Mouse (Mus musculus): ENCODE measurements at regions not wholly inside any gene's neighbourhood (a gene's known extent, or its start where the extent isn't known, plus 50 kb on each side); places are given as distances from the start of the nearest gene placed in this dataset.
A peak's percentile ranks its signal among the peaks of the same experiment; 100 is the strongest.

DNA sequence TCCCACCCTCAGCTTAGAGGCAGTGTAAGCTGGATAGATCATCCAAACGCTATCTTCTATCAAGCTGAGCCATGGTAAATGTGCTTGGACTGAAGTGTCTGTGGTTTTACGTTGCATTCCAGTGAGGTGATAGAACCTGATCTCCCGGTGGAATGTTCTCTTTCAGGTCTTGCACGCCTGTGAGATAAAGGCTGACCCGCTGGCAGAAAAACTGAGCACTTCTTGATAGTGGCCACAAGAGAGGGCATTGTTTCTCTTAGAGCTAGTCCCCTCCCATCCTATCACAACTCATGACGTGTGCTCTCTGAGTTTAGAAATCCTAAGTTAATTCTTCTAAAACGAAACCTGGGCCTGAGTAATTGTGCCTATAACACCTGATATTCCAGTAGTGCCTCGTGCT lies 149.1 kb upstream of the Ccn2 start:
- Histone ChIP-seq H3K27ac (no peak overlapping the region), H3K27me3 (ENCODE audit: control insufficient read depth, insufficient read depth, low read length) (no peaks in the 10 kb centered on the region), H3K79me2 (replicated peaks; ENCODE audit: control insufficient read depth, insufficient read depth, low read length) (no peaks in the 10 kb centered on the region), H3K36me3 (ENCODE audit: control insufficient read depth, insufficient read depth, low read length) (peaks cover 3% of the 10 kb centered on the region; the same call in 1 of the 2 replicates), H3K4me1 (ENCODE audit: control insufficient read depth, insufficient read depth, low read length) (peaks cover 4% of the 10 kb centered on the region), H3K9ac (ENCODE audit: low read depth, low read length) (no peak overlapping the region), H3K4me3 (no peak overlapping the region)
- 51% methylated on average over 8 of the region's 8 CpGs for WGBS
- intact Hi-C loops (cut with DNase I), result no loop called here
- no peak for TF ChIP-seq CTCF (IDR thresholded peaks at IDR 0.05)
- TF ChIP-seq POLR2A (IDR thresholded peaks at IDR 0.05; ENCODE audit: insufficient read depth, low read depth, low read length), result no peak
- no peak for TF ChIP-seq EP300 (IDR thresholded peaks at IDR 0.05; ENCODE audit: insufficient read depth, low read depth, low read length)
- DNase-seq, result no peak

GRCm38 (mm10) chr10:24447135-24447534 lies 148.1 kb upstream of the Ccn2 start:
- TF ChIP-seq POLR2A (IDR thresholded peaks at IDR 0.05; ENCODE audit: insufficient read depth, low read depth, low read length), result no peak
- no peak for TF ChIP-seq CTCF (IDR thresholded peaks at IDR 0.05)
- TF ChIP-seq EP300 (IDR thresholded peaks at IDR 0.05; ENCODE audit: insufficient read depth, low read depth, low read length), result no peak
- Histone ChIP-seq H3K27me3 (ENCODE audit: control insufficient read depth, insufficient read depth, low read length) (no peaks in the 10 kb centered on the region), H3K79me2 (replicated peaks; ENCODE audit: control insufficient read depth, insufficient read depth, low read length) (no peaks in the 10 kb centered on the region), H3K4me3 (no peak overlapping the region), H3K9ac (ENCODE audit: low read depth, low read length) (no peak overlapping the region), H3K27ac (peak overlapping the region; percentile 71), H3K4me1 (ENCODE audit: control insufficient read depth, insufficient read depth, low read length) (peaks cover 4% of the 10 kb centered on the region), H3K36me3 (ENCODE audit: control insufficient read depth, insufficient read depth, low read length) (peaks cover 3% of the 10 kb centered on the region; the same call in 1 of the 2 replicates)
- peak; percentile 30 to 44 for DNase-seq
- 61% methylated on average over 6 of the region's 6 CpGs for WGBS
- intact Hi-C loops (cut with DNase I), result no loop called here

DNA sequence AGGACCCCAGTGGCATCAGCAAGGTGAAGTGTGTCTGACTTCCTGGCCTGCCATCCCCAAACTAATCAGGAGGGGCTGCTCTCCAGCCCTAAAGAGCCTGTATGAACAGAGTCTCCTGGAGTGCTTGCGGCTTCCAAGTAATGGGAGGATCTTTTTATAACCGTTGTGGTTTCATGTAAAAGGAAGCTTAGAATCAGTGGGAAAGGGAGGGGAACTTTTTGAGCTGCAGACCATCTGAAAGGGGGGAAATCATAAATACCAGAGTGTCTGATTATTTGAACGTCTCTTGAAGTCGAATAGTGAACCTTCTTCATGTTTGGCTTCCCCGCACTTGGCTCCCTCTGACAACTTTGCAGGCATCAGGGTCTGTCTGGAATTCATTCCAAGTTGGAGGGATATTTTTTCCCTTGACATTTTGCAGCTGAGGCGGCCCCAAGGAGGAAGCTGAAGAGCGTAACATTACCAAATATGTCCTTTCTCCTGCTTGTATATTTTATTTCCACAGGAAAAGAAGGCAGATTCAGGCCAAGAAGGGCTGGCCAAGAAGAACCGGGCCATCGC lies 147.2 kb upstream of the Ccn2 start:
- Histone ChIP-seq H3K9ac (ENCODE audit: low read depth, low read length) (no peak overlapping the region), H3K27ac (peak overlapping the region; percentile 71), H3K4me1 (ENCODE audit: control insufficient read depth, insufficient read depth, low read length) (peaks cover 4% of the 10 kb centered on the region), H3K27me3 (ENCODE audit: control insufficient read depth, insufficient read depth, low read length) (no peaks in the 10 kb centered on the region), H3K79me2 (replicated peaks; ENCODE audit: control insufficient read depth, insufficient read depth, low read length) (no peaks in the 10 kb centered on the region), H3K36me3 (ENCODE audit: control insufficient read depth, insufficient read depth, low read length) (peaks cover 3% of the 10 kb centered on the region; the same call in 1 of the 2 replicates), H3K4me3 (no peak overlapping the region)
- DNase-seq, result peak; percentile 33 to 56
- WGBS, result 27% methylated on average over 9 of the region's 9 CpGs
- intact Hi-C loops (cut with DNase I), result no loop called here
- no peak for TF ChIP-seq CTCF (IDR thresholded peaks at IDR 0.05)
- TF ChIP-seq POLR2A (IDR thresholded peaks at IDR 0.05; ENCODE audit: insufficient read depth, low read depth, low read length), result no peak
- no peak for TF ChIP-seq EP300 (IDR thresholded peaks at IDR 0.05; ENCODE audit: insufficient read depth, low read depth, low read length)

DNA sequence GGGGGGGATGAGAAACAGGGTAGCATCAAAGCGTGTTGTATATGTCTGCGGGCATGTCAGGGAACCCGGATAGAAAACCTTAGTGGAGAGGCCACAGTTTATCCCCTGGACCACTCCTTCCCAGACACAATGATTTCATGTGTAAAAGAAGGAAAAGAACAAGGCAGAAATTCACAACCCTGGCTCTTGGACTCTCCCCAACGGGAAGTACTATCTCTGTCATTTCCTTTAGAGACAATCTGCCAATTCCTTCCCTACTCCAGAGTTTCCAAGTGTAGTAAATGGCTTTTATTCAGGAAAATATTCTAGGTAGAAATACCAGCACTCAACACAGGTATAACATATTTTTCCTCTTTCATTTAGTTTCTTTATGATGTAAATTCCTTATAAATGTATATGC lies 141.7 kb upstream of the Ccn2 start:
- TF ChIP-seq EP300 (IDR thresholded peaks at IDR 0.05; ENCODE audit: insufficient read depth, low read depth, low read length) (no peak), POLR2A (IDR thresholded peaks at IDR 0.05; ENCODE audit: insufficient read depth, low read depth, low read length) (no peak), CTCF (IDR thresholded peaks at IDR 0.05) (no peak)
- Histone ChIP-seq H3K4me1 (ENCODE audit: control insufficient read depth, insufficient read depth, low read length) (no peaks in the 10 kb centered on the region), H3K27ac (no peak overlapping the region), H3K4me3 (no peak overlapping the region), H3K79me2 (replicated peaks; ENCODE audit: control insufficient read depth, insufficient read depth, low read length) (no peaks in the 10 kb centered on the region), H3K27me3 (ENCODE audit: control insufficient read depth, insufficient read depth, low read length) (no peaks in the 10 kb centered on the region), H3K36me3 (ENCODE audit: control insufficient read depth, insufficient read depth, low read length) (no peaks in the 10 kb centered on the region), H3K9ac (ENCODE audit: low read depth, low read length) (no peak overlapping the region)
- 34% methylated on average over 4 of the region's 4 CpGs for WGBS
- DNase-seq, result no peak
- intact Hi-C loops (cut with DNase I), result no loop called here

GRCm38 (mm10) chr10:24458667-24459066 lies 136.6 kb upstream of the Ccn2 start:
- no peak overlapping the region for H3K9ac ChIP-seq (ENCODE audit: low read depth, low read length)
- H3K27me3 ChIP-seq (ENCODE audit: control insufficient read depth, insufficient read depth, low read length), result no peaks in the 10 kb centered on the region
- no peak overlapping the region for H3K4me3 ChIP-seq
- intact Hi-C loops (cut with DNase I), result no loop called here
- TF ChIP-seq EP300 (IDR thresholded peaks at IDR 0.05; ENCODE audit: insufficient read depth, low read depth, low read length) (no peak), CTCF (IDR thresholded peaks at IDR 0.05) (no peak), POLR2A (IDR thresholded peaks at IDR 0.05; ENCODE audit: insufficient read depth, low read depth, low read length) (no peak)
- 57% methylated on average over 2 of the region's 2 CpGs for WGBS
- DNase-seq, result peak in 1 of 2 experiments; percentile 11
- H3K79me2 ChIP-seq (replicated peaks; ENCODE audit: control insufficient read depth, insufficient read depth, low read length), result no peaks in the 10 kb centered on the region; the same call in 1 of the 2 replicates
- H3K27ac ChIP-seq, result no peak overlapping the region
- no peaks in the 10 kb centered on the region for H3K36me3 ChIP-seq (ENCODE audit: control insufficient read depth, insufficient read depth, low read length)
- H3K4me1 ChIP-seq (ENCODE audit: control insufficient read depth, insufficient read depth, low read length), result no peaks in the 10 kb centered on the region

DNA sequence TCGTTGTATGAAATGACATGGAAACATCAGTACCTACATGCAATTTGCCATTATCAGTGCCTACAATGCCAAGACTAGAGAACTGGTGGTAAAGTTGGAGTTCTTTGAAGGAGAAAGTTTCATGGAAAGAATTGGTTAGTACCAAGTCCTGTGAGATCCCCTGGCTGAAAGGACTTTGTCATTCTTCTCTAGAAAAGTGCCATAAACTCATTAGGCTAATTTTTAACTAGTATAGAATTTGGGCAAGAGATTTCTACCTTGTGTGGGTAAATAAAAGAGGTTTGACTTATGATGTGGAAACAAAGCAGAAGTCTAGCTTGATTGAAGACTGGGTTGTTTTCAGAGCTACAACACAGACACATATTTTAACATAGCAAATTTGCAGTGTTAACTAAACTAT lies 131.4 kb upstream of the Ccn2 start:
- no peak for TF ChIP-seq EP300 (IDR thresholded peaks at IDR 0.05; ENCODE audit: insufficient read depth, low read depth, low read length)
- no peak for TF ChIP-seq CTCF (IDR thresholded peaks at IDR 0.05)
- TF ChIP-seq POLR2A (IDR thresholded peaks at IDR 0.05; ENCODE audit: insufficient read depth, low read depth, low read length), result no peak
- WGBS, result 84% methylated on average over 1 of the region's 1 CpGs
- H3K4me3 ChIP-seq, result no peak overlapping the region
- no peak overlapping the region for H3K27ac ChIP-seq
- no peaks in the 10 kb centered on the region for H3K36me3 ChIP-seq (ENCODE audit: control insufficient read depth, insufficient read depth, low read length)
- no peaks in the 10 kb centered on the region; the same call in 1 of the 2 replicates for H3K79me2 ChIP-seq (replicated peaks; ENCODE audit: control insufficient read depth, insufficient read depth, low read length)
- no peaks in the 10 kb centered on the region for H3K4me1 ChIP-seq (ENCODE audit: control insufficient read depth, insufficient read depth, low read length)
- no peaks in the 10 kb centered on the region for H3K27me3 ChIP-seq (ENCODE audit: control insufficient read depth, insufficient read depth, low read length)
- no peak overlapping the region for H3K9ac ChIP-seq (ENCODE audit: low read depth, low read length)
- intact Hi-C loops (cut with DNase I), result no loop called here
- no peak for DNase-seq
